Mouse (Mus musculus) ES-E14 (cell line): ENCODE measurements around the gene Haus2. TPM values are rescaled to one million over a fixed set of nuclear protein-coding genes. Genes with fewer than 3 reads are reported as not detected.

Experiments used
- DNase-seq: peaks from one replicate; pipeline ENCODE4 v3.0.0-alpha.2; 2013; ENCODE audit warnings: low read depth, low spot score
- H3K27ac ChIP-seq: 2 replicates; pipeline ENCODE4 v1.5.1; 2012; ENCODE audit warnings: low read depth, mild to moderate bottlenecking, low read length, moderate library complexity, mixed read lengths; ENCODE audit not compliant: poor library complexity, insufficient read depth, severe bottlenecking
- H3K36me3 ChIP-seq: 2 replicates; pipeline ENCODE4 v1.6.1; 2012; ENCODE audit warnings: mild to moderate bottlenecking, low read length, moderate library complexity, mixed read lengths; ENCODE audit not compliant: control insufficient read depth, poor library complexity, insufficient read depth, severe bottlenecking
- H3K4me1 ChIP-seq, 2 experiments: fragments of 150-350 bp in 1 of 2; sonication (generic) in 1 of 2; 2 replicates each; pipeline ENCODE4 v1.6.1; 2012; ENCODE audit warnings: low read length in 2 of 2, mild to moderate bottlenecking in 1 of 2, mixed read lengths in 1 of 2; ENCODE audit not compliant: control insufficient read depth in 2 of 2, insufficient read depth in 2 of 2, poor library complexity in 1 of 2
- H3K4me3 ChIP-seq, 2 experiments: fragments of 150-350 bp in 1 of 2; sonication (generic) in 1 of 2; 2 replicates each; pipeline ENCODE4 v1.5.1; 2012; ENCODE audit warnings: low read length in 2 of 2, low read depth in 1 of 2, mild to moderate bottlenecking in 1 of 2, mixed read lengths in 1 of 2; ENCODE audit not compliant: insufficient read depth in 1 of 2, poor library complexity in 1 of 2, severe bottlenecking in 1 of 2
- H3K9ac ChIP-seq: 2 replicates; pipeline ENCODE4 v1.6.1; 2012; ENCODE audit warnings: low read depth, mild to moderate bottlenecking, low read length, mixed read lengths; ENCODE audit not compliant: poor library complexity, insufficient read depth, severe bottlenecking
- H3K9me3 ChIP-seq: fragments of 150-350 bp; sonication (generic); 2 replicates; pipeline ENCODE4 v1.6.1; 2012; ENCODE audit warnings: low read depth, mild to moderate bottlenecking, low read length; ENCODE audit not compliant: control insufficient read depth, insufficient read depth
- CHD2 ChIP-seq: IDR thresholded peaks from 2 replicates; pipeline ENCODE4 v1.6.1; 2014; ENCODE audit warnings: mild to moderate bottlenecking, low read depth, low read length, inconsistent platforms
- HCFC1 ChIP-seq: IDR thresholded peaks from 2 replicates; pipeline ENCODE4 v1.6.1; 2012; ENCODE audit warnings: low read length, inconsistent platforms, borderline replicate concordance; ENCODE audit not compliant: insufficient read depth
- MAFK ChIP-seq: IDR thresholded peaks from 2 replicates; pipeline ENCODE4 v1.6.1; 2014; ENCODE audit warnings: mild to moderate bottlenecking, low read depth, low read length, inconsistent platforms; ENCODE audit not compliant: insufficient read depth
- ZC3H11A ChIP-seq: IDR thresholded peaks from 2 replicates; pipeline ENCODE4 v1.6.1; 2012; ENCODE audit warnings: low read depth, mild to moderate bottlenecking, inconsistent platforms, low read length, borderline replicate concordance
- ZNF384 ChIP-seq: IDR thresholded peaks from 2 replicates; pipeline ENCODE4 v1.6.1; 2012; ENCODE audit warnings: low read depth, low read length, inconsistent platforms
- in situ Hi-C, 2 experiments: fragments of 600-800 bp; cut with MboI; formaldehyde crosslinking; loops; one replicate each; pipeline ENCODE4 v1.15.1; 2025; ENCODE audit warnings: low sequenced_read_pairs in 2 of 2, inconsistent platforms in 1 of 2; ENCODE audit not compliant: unreplicated experiment in 2 of 2
- total RNA-seq: library from RNA; depleted of rRNA; stranded (reverse); fragments of 300-350 nt; gene quantifications from 2 replicates; pipeline ENCODE4 v1.2.3, GENCODE M21; 2012

Gene Haus2
- total RNA-seq, 1 experiment: 18.6 TPM

- in situ Hi-C loops: no loop called here
- Histone ChIP-seq H3K36me3 (no peaks in the 10 kb centered on the region), H3K4me1 (no peaks in the 10 kb centered on the region; a peak in 1 of 4 replicates), H3K9ac (peak within 1 kb of the TSS; percentile 69), H3K27ac (no peak within 1 kb of the TSS), H3K9me3 (no peaks in the 10 kb centered on the region), H3K4me3 (peak within 1 kb of the TSS; percentile 81 to 99)
- DNase-seq: peak; percentile 98
- TF ChIP-seq ZC3H11A (no peak), ZNF384 (no peak)
Observed at GRCm38 (mm10) chr2:120628886-120629735, 19.9 kb downstream of the Haus2 start, which contains the start of gene Stard9. Stard9 (plus strand) TSS chr2:120629121.

- Histone ChIP-seq H3K9me3 (no peaks in the 10 kb centered on the region), H3K4me1 (no peaks in the 10 kb centered on the region; a peak in 1 of 4 replicates), H3K27ac (no peak overlapping the region), H3K36me3 (no peaks in the 10 kb centered on the region), H3K4me3 (no peak overlapping the region), H3K9ac (no peak overlapping the region)
- no peak for DNase-seq
- no peak for TF ChIP-seq HCFC1
- TF ChIP-seq CHD2: no peak
- TF ChIP-seq ZC3H11A: no peak
- TF ChIP-seq MAFK: no peak
- TF ChIP-seq ZNF384: no peak
- in situ Hi-C loops: no loop called here
Observed at GRCm38 (mm10) chr2:120630246-120630645, 21.1 kb downstream of the Haus2 start.

GRCm38 (mm10) chr2:120630655-120631054 is 21.5 kb downstream of the Haus2 start:
- no peak overlapping the region for H3K9ac ChIP-seq
- no peak overlapping the region for H3K4me3 ChIP-seq
- TF ChIP-seq MAFK (no peak), CHD2 (no peak), ZC3H11A (no peak), ZNF384 (no peak), HCFC1 (no peak)
- H3K36me3 ChIP-seq: no peaks in the 10 kb centered on the region
- no peak overlapping the region for H3K27ac ChIP-seq
- no peaks in the 10 kb centered on the region; a peak in 1 of 4 replicates for H3K4me1 ChIP-seq
- H3K9me3 ChIP-seq: no peaks in the 10 kb centered on the region
- DNase-seq: no peak
- in situ Hi-C loops: no loop called here

DNA sequence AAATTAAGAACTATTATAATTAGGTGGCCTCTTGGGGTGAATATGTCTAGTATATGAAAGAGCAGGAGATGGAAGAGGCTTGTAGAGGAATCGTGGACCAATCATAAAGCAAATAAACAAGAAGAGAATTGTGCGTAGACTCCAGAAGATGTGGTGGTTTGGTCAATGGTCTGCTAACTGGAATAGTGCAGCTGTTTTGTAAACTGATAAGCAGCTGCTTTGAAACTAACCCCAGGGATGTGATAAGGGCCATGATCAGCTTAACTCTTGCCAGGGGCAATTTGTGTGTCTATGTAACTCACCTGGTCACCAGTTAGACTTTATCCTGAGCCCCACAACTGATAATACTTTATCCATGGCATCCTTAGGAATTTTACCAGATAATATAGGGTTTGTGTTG is 22.3 kb downstream of the Haus2 start:
- H3K36me3 ChIP-seq: no peaks in the 10 kb centered on the region
- H3K27ac ChIP-seq: no peak overlapping the region
- H3K9ac ChIP-seq: no peak overlapping the region
- H3K4me1 ChIP-seq: no peaks in the 10 kb centered on the region; a peak in 1 of 4 replicates
- H3K4me3 ChIP-seq: no peak overlapping the region
- DNase-seq: no peak
- no peak for TF ChIP-seq CHD2
- no peak for TF ChIP-seq ZNF384
- no peak for TF ChIP-seq ZC3H11A
- no peak for TF ChIP-seq MAFK
- no peak for TF ChIP-seq HCFC1
- in situ Hi-C loops: no loop called here
- H3K9me3 ChIP-seq: no peaks in the 10 kb centered on the region

DNA sequence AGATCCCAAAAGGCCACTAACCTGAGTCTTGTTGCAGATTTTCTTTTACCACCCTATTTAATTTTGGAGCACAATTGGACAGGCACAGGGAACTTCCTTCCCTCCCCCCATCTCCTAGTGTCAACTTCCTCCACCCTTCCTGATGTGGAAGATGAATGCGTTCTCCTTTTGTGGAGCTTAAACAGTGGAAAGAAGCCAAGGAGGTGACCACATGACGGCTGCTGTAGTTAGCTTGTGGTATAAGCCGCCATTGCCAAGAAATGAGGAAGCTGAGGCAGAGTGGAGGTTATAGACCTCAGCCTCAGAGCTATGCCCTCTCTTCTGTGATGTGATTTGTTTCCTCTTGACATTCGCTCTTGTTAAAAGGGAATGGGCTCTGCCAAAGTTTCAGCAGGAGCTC is 22.8 kb downstream of the Haus2 start:
- no peak for DNase-seq
- Histone ChIP-seq H3K27ac (no peak overlapping the region), H3K4me3 (no peak overlapping the region), H3K36me3 (no peaks in the 10 kb centered on the region), H3K9ac (no peak overlapping the region), H3K9me3 (no peaks in the 10 kb centered on the region), H3K4me1 (no peaks in the 10 kb centered on the region; a peak in 1 of 4 replicates)
- in situ Hi-C loops: no loop called here
- TF ChIP-seq ZNF384: no peak
- TF ChIP-seq MAFK: no peak
- TF ChIP-seq ZC3H11A: no peak
- no peak for TF ChIP-seq CHD2
- no peak for TF ChIP-seq HCFC1
